Mouse (Mus musculus) hindbrain, embryonic 16.5 days (tissue): ENCODE results near the gene Gm28041. TPM values are rescaled to one million over a fixed set of nuclear protein-coding genes. Genes with fewer than 3 reads are reported as not detected.
"Not testable (repeated sequence)": the region's sequence is repeated elsewhere in the genome, so short reads cannot be mapped to it uniquely, and the experiment has no call there.

ENCODE experiments used
- ATAC-seq: fragments of 200-750 bp; cut with Nextera tagmentation; 2 replicates; pipeline ENCODE4 v1.8.0; 2017; ENCODE audit warnings: moderate TSS enrichment, moderate library complexity
- H3K27ac ChIP-seq: fragments of 300-500 bp; sonication (generic); 2 replicates; pipeline ENCODE4 v1.5.1; 2014; ENCODE audit warnings: low read depth, mild to moderate bottlenecking, control low read depth, low read length, moderate library complexity
- H3K27me3 ChIP-seq: fragments of 300-500 bp; sonication (generic); replicated peaks from 2 replicates; pipeline ENCODE4 v1.6.1; 2014; ENCODE audit warnings: low read length; ENCODE audit not compliant: control insufficient read depth, insufficient read depth
- H3K36me3 ChIP-seq: fragments of 300-500 bp; sonication (generic); 2 replicates; pipeline ENCODE4 v1.6.1; 2014; ENCODE audit warnings: mild to moderate bottlenecking, low read length, moderate library complexity, mixed read lengths; ENCODE audit not compliant: control insufficient read depth, insufficient read depth
- H3K4me1 ChIP-seq: fragments of 300-500 bp; sonication (generic); 2 replicates; pipeline ENCODE4 v1.6.1; 2014; ENCODE audit warnings: low read depth, low read length; ENCODE audit not compliant: control insufficient read depth, insufficient read depth
- H3K4me2 ChIP-seq: fragments of 300-500 bp; sonication (generic); 2 replicates; pipeline ENCODE4 v1.6.1; 2014; ENCODE audit warnings: mild to moderate bottlenecking, low read length, control low read depth, moderate library complexity
- H3K4me3 ChIP-seq: fragments of 300-500 bp; sonication (generic); 2 replicates; pipeline ENCODE4 v1.5.1; 2014; ENCODE audit warnings: mild to moderate bottlenecking, low read length, control low read depth, moderate library complexity
- H3K9ac ChIP-seq: fragments of 300-500 bp; sonication (generic); 2 replicates; pipeline ENCODE4 v1.6.1; 2014; ENCODE audit warnings: low read depth, mild to moderate bottlenecking, control low read depth, low read length, moderate library complexity
- H3K9me3 ChIP-seq: fragments of 300-500 bp; sonication (generic); 2 replicates; pipeline ENCODE4 v1.6.1; 2014; ENCODE audit warnings: mild to moderate bottlenecking, low read length, moderate library complexity; ENCODE audit not compliant: control insufficient read depth
- WGBS: fragments of 180-500 bp; shearing (Covaris S2); extraction: QIAGEN DNeasy Blood & Tissue Kit; methylation state at CpG from one replicate; pipeline ENCODE4 v1.1.7; 2014; 5-methylcytosine and 5-hydroxymethylcytosine counted together
- polyA plus RNA-seq: library from polyadenylated mRNA; unstranded; fragments of >200 nt; fragmentation: Nextera tagmentation; extraction: Ambion mirVana; gene quantifications from 2 replicates; pipeline ENCODE4 v1.2.1, GENCODE M21; 2015

Gene Gm28041
- polyA plus RNA-seq: not detected in 2 replicates

- whole genome bisulfite sequencing: 17% methylated on average over 13 of the region's 15 CpGs
- ATAC-seq: peak; percentile 98
- H3K4me1 ChIP-seq: not testable (repeated sequence)
Observed at GRCm38 (mm10) chr13:67375050-67375911, at the start of gene Gm28041, which contains the start of gene Zfp456. Gene Gm28041 (minus strand): TSS chr13:67375733. Gene Zfp456 (minus strand): TSS chr13:67375810.

GRCm38 (mm10) chr13:67422532-67422931 is 47.0 kb upstream of the Gm28041 start:
- H3K9ac ChIP-seq, H3K4me1 ChIP-seq, H3K4me2 ChIP-seq, ATAC-seq, H3K36me3 ChIP-seq, H3K27ac ChIP-seq, H3K4me3 ChIP-seq, H3K27me3 ChIP-seq, H3K9me3 ChIP-seq: not testable (repeated sequence)
- WGBS: 83% methylated on average over 2 of the region's 2 CpGs

More at GRCm38 (mm10) chr13:67375050-67375911, at the start of gene Gm28041, which contains the start of gene Zfp456:
- not testable (repeated sequence) for H3K27ac ChIP-seq, H3K36me3 ChIP-seq, H3K9me3 ChIP-seq, H3K27me3 ChIP-seq
- Histone ChIP-seq H3K9ac (peak within 1 kb of the TSS; percentile 61), H3K4me3 (peak within 1 kb of the TSS; percentile 46), H3K4me2 (peak within 1 kb of the TSS; percentile 68)

GRCm38 (mm10) chr13:67421207-67421857 is 45.8 kb upstream of the Gm28041 start, which contains the start of gene Zfp459:
Gene Zfp459 (minus strand): TSS chr13:67421418.
- WGBS: 2% methylated on average over 22 of the region's 22 CpGs
- peak within 1 kb of the TSS; percentile 90 for H3K4me2 ChIP-seq
- H3K36me3 ChIP-seq: no peaks in the 10 kb centered on the region
- H3K9me3 ChIP-seq: no peaks in the 10 kb centered on the region
- H3K27me3 ChIP-seq: no peaks in the 10 kb centered on the region; the same call in 1 of the 2 replicates
- peak within 1 kb of the TSS; percentile 76 for H3K4me3 ChIP-seq
- H3K4me1 ChIP-seq: peaks cover 9% of the 10 kb centered on the region
- peak within 1 kb of the TSS; percentile 70 for H3K9ac ChIP-seq
- peak; percentile 93 for ATAC-seq
- H3K27ac ChIP-seq: no peak within 1 kb of the TSS

- peak overlapping the region; percentile 70 for H3K9ac ChIP-seq
- H3K36me3 ChIP-seq: no peaks in the 10 kb centered on the region
- H3K27ac ChIP-seq: no peak overlapping the region
- H3K9me3 ChIP-seq: no peaks in the 10 kb centered on the region
- 32% methylated on average over 11 of the region's 11 CpGs for WGBS
- H3K4me3 ChIP-seq: peak overlapping the region; percentile 76
- H3K4me1 ChIP-seq: peaks cover 9% of the 10 kb centered on the region
- peak; percentile 85 for ATAC-seq
- H3K27me3 ChIP-seq: no peaks in the 10 kb centered on the region; the same call in 1 of the 2 replicates
- peak overlapping the region; percentile 90 for H3K4me2 ChIP-seq
Observed at GRCm38 (mm10) chr13:67420558-67421206, 45.1 kb upstream of the Gm28041 start.

- no peak for ATAC-seq
- no peaks in the 10 kb centered on the region for H3K9me3 ChIP-seq
- H3K27ac ChIP-seq: no peak overlapping the region
- H3K4me1 ChIP-seq: peaks cover 8% of the 10 kb centered on the region
- WGBS: 88% methylated on average over 3 of the region's 3 CpGs
- no peak overlapping the region for H3K9ac ChIP-seq
- no peak overlapping the region for H3K4me2 ChIP-seq
- H3K4me3 ChIP-seq: no peak overlapping the region
- H3K36me3 ChIP-seq: no peaks in the 10 kb centered on the region
- no peaks in the 10 kb centered on the region for H3K27me3 ChIP-seq
Observed at GRCm38 (mm10) chr13:67416811-67417210, 41.3 kb upstream of the Gm28041 start.

- Histone ChIP-seq H3K27me3 (no peaks in the 10 kb centered on the region), H3K4me3 (no peak overlapping the region)
- 94% methylated on average over 6 of the region's 6 CpGs for WGBS
Observed at GRCm38 (mm10) chr13:67415759-67416158, 40.2 kb upstream of the Gm28041 start.

GRCm38 (mm10) chr13:67413634-67414033 is 38.1 kb upstream of the Gm28041 start:
- not testable (repeated sequence) for H3K4me1 ChIP-seq, H3K36me3 ChIP-seq, ATAC-seq, H3K4me3 ChIP-seq, H3K4me2 ChIP-seq, H3K9ac ChIP-seq, H3K9me3 ChIP-seq, H3K27ac ChIP-seq, H3K27me3 ChIP-seq
- 71% methylated on average over 3 of the region's 3 CpGs for WGBS

More at GRCm38 (mm10) chr13:67415759-67416158, 40.2 kb upstream of the Gm28041 start:
- no peak for ATAC-seq
- Histone ChIP-seq H3K9me3 (no peaks in the 10 kb centered on the region), H3K9ac (no peak overlapping the region), H3K4me2 (no peak overlapping the region), H3K4me1 (peaks cover 3% of the 10 kb centered on the region), H3K27ac (no peak overlapping the region), H3K36me3 (no peaks in the 10 kb centered on the region)

- peak; percentile 99 for ATAC-seq
- not testable (repeated sequence) for H3K4me1 ChIP-seq, H3K9me3 ChIP-seq, H3K36me3 ChIP-seq, H3K27me3 ChIP-seq
- peak within 1 kb of the TSS; percentile 73 for H3K4me3 ChIP-seq
- H3K4me2 ChIP-seq: peak within 1 kb of the TSS; percentile 77
- 5% methylated on average over 14 of the region's 16 CpGs for WGBS
- H3K27ac ChIP-seq: peak within 1 kb of the TSS; percentile 48; the same call in 1 of the 2 replicates
- peak within 1 kb of the TSS; percentile 73 for H3K9ac ChIP-seq
Observed at GRCm38 (mm10) chr13:67399183-67399903, 23.8 kb upstream of the Gm28041 start, which contains the start of gene Zfp429. Gene Zfp429 (minus strand): TSS chr13:67399819.
